Mouse (Mus musculus) CH12.LX (cell line): ENCODE measurements around the gene Gm17349. TPM values are rescaled to one million over a fixed set of nuclear protein-coding genes. Genes with fewer than 3 reads are reported as not detected.

ENCODE experiments used
- DNase-seq: peaks from one replicate; pipeline ENCODE4 v3.0.0-alpha.2; 2013; ENCODE audit errors: extremely low read depth
- H3K27ac ChIP-seq: 2 replicates; pipeline ENCODE4 v1.5.1; 2012; ENCODE audit warnings: low read depth, mild to moderate bottlenecking, control low read depth, moderate library complexity; ENCODE audit not compliant: insufficient read depth
- H3K27me3 ChIP-seq: replicated peaks from 2 replicates; pipeline ENCODE3; 2012; ENCODE audit warnings: inconsistent platforms
- H3K36me3 ChIP-seq, 2 experiments: replicated peaks in 1 of 2; 2 replicates each; pipeline versions ENCODE3 to v1.6.1; 2012; ENCODE audit warnings: inconsistent platforms in 1 of 2, low read length in 1 of 2, mild to moderate bottlenecking in 1 of 2, mixed read lengths in 1 of 2, moderate library complexity in 1 of 2; ENCODE audit not compliant: control insufficient read depth in 1 of 2, insufficient read depth in 1 of 2
- H3K4me1 ChIP-seq, 2 experiments: 2 replicates each; pipeline ENCODE4 v1.6.1; 2012; ENCODE audit warnings: inconsistent platforms in 1 of 2, moderate library complexity in 1 of 2; ENCODE audit not compliant: insufficient read depth in 2 of 2, control insufficient read depth in 1 of 2
- H3K4me2 ChIP-seq: 2 replicates; pipeline ENCODE4 v1.6.1; 2012; ENCODE audit warnings: low read depth, mild to moderate bottlenecking, control low read depth; ENCODE audit not compliant: poor library complexity, insufficient read depth, severe bottlenecking
- H3K4me3 ChIP-seq, 3 experiments: fragments of 150-350 bp in 1 of 3; sonication (generic) in 1 of 3; replicated peaks in 1 of 3; 2 replicates each; pipeline versions ENCODE3 to v1.5.1; 2011 to 2012; ENCODE audit warnings: low read depth in 2 of 3, low read length in 2 of 3, mild to moderate bottlenecking in 2 of 3, moderate library complexity in 2 of 3, control low read depth in 1 of 3, improper control_type of control experiment in 1 of 3, inconsistent platforms in 1 of 3, mixed read lengths in 1 of 3; ENCODE audit not compliant: poor library complexity in 1 of 3
- H3K79me2 ChIP-seq: replicated peaks from 2 replicates; pipeline ENCODE4 v1.6.1; 2012; ENCODE audit warnings: mild to moderate bottlenecking, moderate library complexity; ENCODE audit not compliant: control insufficient read depth, poor library complexity, insufficient read depth, severe bottlenecking; ENCODE audit errors: extremely low read depth
- H3K9ac ChIP-seq: 2 replicates; pipeline ENCODE4 v1.6.1; 2012; ENCODE audit warnings: low read depth, mild to moderate bottlenecking, control low read depth, moderate library complexity; ENCODE audit not compliant: insufficient read depth
- H3K9me3 ChIP-seq: replicated peaks from 2 replicates; pipeline ENCODE3; 2012; ENCODE audit warnings: low read length, inconsistent platforms, mixed read lengths
- BHLHE40 ChIP-seq: IDR thresholded peaks from 2 replicates; pipeline ENCODE4 v1.6.1; 2011; ENCODE audit warnings: mild to moderate bottlenecking, low read depth, low read length, improper control_type of control experiment
- CHD1 ChIP-seq: IDR thresholded peaks from 2 replicates; pipeline ENCODE4 v1.6.1; 2012; ENCODE audit warnings: low read depth, low read length, improper control_type of control experiment, inconsistent platforms
- CHD2 ChIP-seq: IDR thresholded peaks from 2 replicates; pipeline ENCODE4 v1.6.1; 2011; ENCODE audit warnings: low read length, improper control_type of control experiment
- E2F4 ChIP-seq: IDR thresholded peaks from 2 replicates; pipeline ENCODE4 v1.6.1; 2011; ENCODE audit warnings: low read depth, low read length, improper control_type of control experiment; ENCODE audit not compliant: insufficient replicate concordance
- EP300 ChIP-seq: IDR thresholded peaks from 2 replicates; pipeline ENCODE4 v1.6.1; 2011; ENCODE audit warnings: low read length, improper control_type of control experiment
- ETS1 ChIP-seq: conservative IDR thresholded peaks from 2 replicates; pipeline ENCODE4 v1.6.1; 2012; ENCODE audit warnings: low read depth, mild to moderate bottlenecking, inconsistent platforms, low read length, improper control_type of control experiment, moderate library complexity
- IRF4 ChIP-seq: IDR thresholded peaks from 2 replicates; pipeline ENCODE4 v1.6.1; 2014; ENCODE audit warnings: low read depth, mild to moderate bottlenecking, inconsistent platforms, low read length, improper control_type of control experiment
- JUN ChIP-seq: IDR thresholded peaks from 2 replicates; pipeline ENCODE4 v1.6.1; 2011; ENCODE audit warnings: low read depth, mild to moderate bottlenecking, low read length, improper control_type of control experiment, moderate library complexity; ENCODE audit not compliant: insufficient read depth
- MAFK ChIP-seq: IDR thresholded peaks from 2 replicates; pipeline ENCODE4 v1.6.1; 2011; ENCODE audit warnings: low read length, improper control_type of control experiment; ENCODE audit not compliant: insufficient replicate concordance
- MAZ ChIP-seq: IDR thresholded peaks from 2 replicates; pipeline ENCODE4 v1.6.1; 2012; ENCODE audit warnings: low read depth, mild to moderate bottlenecking, inconsistent platforms, low read length, improper control_type of control experiment, moderate library complexity
- MEF2A ChIP-seq: IDR thresholded peaks from 2 replicates; pipeline ENCODE4 v1.6.1; 2014; ENCODE audit warnings: low read depth, mild to moderate bottlenecking, inconsistent platforms, low read length, improper control_type of control experiment, borderline replicate concordance
- MYC ChIP-seq: IDR thresholded peaks from 2 replicates; pipeline ENCODE4 v1.6.1; 2011; ENCODE audit warnings: low read depth, mild to moderate bottlenecking, improper control_type of control experiment, low read length
- PAX5 ChIP-seq: IDR thresholded peaks from 2 replicates; pipeline ENCODE4 v1.6.1; 2012; ENCODE audit warnings: low read length, inconsistent platforms, mixed read lengths
- RAD21 ChIP-seq: IDR thresholded peaks from 2 replicates; pipeline ENCODE4 v1.6.1; 2011; ENCODE audit warnings: low read depth, mild to moderate bottlenecking, low read length, improper control_type of control experiment, moderate library complexity
- RCOR1 ChIP-seq: conservative IDR thresholded peaks from 2 replicates; pipeline ENCODE4 v1.6.1; 2012; ENCODE audit warnings: low read depth, mild to moderate bottlenecking, inconsistent platforms, low read length, improper control_type of control experiment
- SIN3A ChIP-seq: IDR thresholded peaks from 2 replicates; pipeline ENCODE4 v1.6.1; 2012; ENCODE audit warnings: low read length, improper control_type of control experiment, inconsistent platforms
- SMC3 ChIP-seq: IDR thresholded peaks from 2 replicates; pipeline ENCODE4 v1.6.1; 2011; ENCODE audit warnings: low read depth, low read length, improper control_type of control experiment
- USF1 ChIP-seq: IDR thresholded peaks from 2 replicates; pipeline ENCODE4 v1.6.1; 2014; ENCODE audit warnings: low read depth, mild to moderate bottlenecking, inconsistent platforms, low read length, improper control_type of control experiment
- USF2 ChIP-seq: conservative IDR thresholded peaks from 2 replicates; pipeline ENCODE4 v1.6.1; 2011; ENCODE audit warnings: low read depth, low read length, improper control_type of control experiment
- ZC3H11A ChIP-seq: IDR thresholded peaks from 2 replicates; pipeline ENCODE4 v1.6.1; 2012; ENCODE audit warnings: low read depth, mild to moderate bottlenecking, inconsistent platforms, low read length, improper control_type of control experiment
- ZNF384 ChIP-seq: IDR thresholded peaks from 2 replicates; pipeline ENCODE4 v1.6.1; 2012; ENCODE audit warnings: low read depth, low read length, improper control_type of control experiment, inconsistent platforms
- dilution Hi-C: fragments of 300-500 bp; cut with MboI; formaldehyde crosslinking; loops from 2 replicates; pipeline ENCODE4 v1.14.3; 2020; ENCODE audit warnings: low sequenced_read_pairs; ENCODE audit not compliant: extremely low pct_unique_long_range_greater_than_20kb, extremely low pct_ligation_motif_present
- in situ Hi-C: fragments of 300-500 bp; cut with MboI; formaldehyde crosslinking; loops from 3 replicates; pipeline ENCODE4 v1.14.3; 2019; ENCODE audit warnings: low sequenced_read_pairs, low pct_ligation_motif_present, low pct_unique_long_range_greater_than_20kb, mixed read lengths
- polyA plus RNA-seq: library from polyadenylated mRNA; unstranded; fragments of >175 nt; gene quantifications from 2 replicates; pipeline ENCODE4 v1.2.1, GENCODE M21; 2012; ENCODE audit warnings: low read depth; ENCODE audit not compliant: insufficient read length
- total RNA-seq, 2 experiments: library from RNA; depleted of rRNA; stranded (reverse); fragments of 300-350 nt in 1 of 2; fragments of >200 nt in 1 of 2; gene quantifications; 2 replicates each; pipeline ENCODE4 v1.2.3; 2012 to 2014

The Gm17349 gene
- total and polyA plus RNA-seq, 3 experiments: 2.1 TPM; not detected in 2

DNA sequence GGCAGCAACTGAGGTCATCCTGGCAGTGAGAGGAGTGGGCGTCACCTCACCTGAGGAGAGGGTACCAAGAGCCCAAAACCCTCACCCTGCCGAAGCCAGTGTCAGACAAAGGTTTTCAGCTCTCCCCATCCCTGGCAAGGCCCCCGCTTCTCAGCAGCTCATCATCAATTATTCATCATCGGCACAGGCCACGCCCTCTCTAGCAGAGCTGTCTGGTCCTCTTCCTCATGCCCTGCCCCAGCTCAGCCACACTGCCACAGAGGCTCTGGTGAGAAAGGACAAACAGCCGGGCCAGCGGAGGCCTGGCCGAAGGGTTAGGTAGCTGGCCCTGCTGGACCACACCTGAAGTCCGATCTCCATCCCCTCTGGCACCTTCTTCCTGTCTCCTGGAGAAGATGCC lies 13.3 kb downstream of the Gm17349 start:
- H3K27ac ChIP-seq: no peak overlapping the region
- H3K4me3 ChIP-seq: no peak overlapping the region

DNA sequence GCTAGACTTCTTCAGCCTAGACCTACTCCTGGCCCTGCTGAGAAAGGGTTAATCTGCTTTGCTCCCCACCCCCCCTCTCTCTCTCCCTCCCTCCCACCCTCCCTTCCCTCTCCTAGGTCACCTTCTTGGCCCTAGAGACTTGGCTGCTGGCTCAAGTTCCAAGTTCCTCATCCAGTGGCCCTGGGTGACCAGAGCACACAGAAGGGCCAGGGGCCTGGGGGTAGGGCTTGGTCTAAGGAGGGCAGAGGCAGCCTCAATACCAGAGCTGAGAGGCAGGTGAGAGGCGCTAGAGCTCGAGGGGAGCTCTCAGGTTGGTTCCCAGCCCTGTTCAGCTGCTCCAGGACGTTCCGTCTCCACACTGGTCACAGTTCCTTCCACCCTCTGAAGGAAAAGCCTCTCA lies 14.4 kb downstream of the Gm17349 start:
- H3K27ac ChIP-seq: no peak overlapping the region
- no peaks in the 10 kb centered on the region for H3K36me3 ChIP-seq
- no peak for TF ChIP-seq CHD2
- no peak for TF ChIP-seq E2F4
- TF ChIP-seq IRF4: no peak
- no peak for TF ChIP-seq CHD1
- TF ChIP-seq MEF2A: no peak
- TF ChIP-seq PAX5: no peak
- no peak for TF ChIP-seq ETS1
- TF ChIP-seq USF1: no peak
- TF ChIP-seq RCOR1: no peak
- TF ChIP-seq USF2: no peak
- no peak for TF ChIP-seq ZC3H11A
- no peak for TF ChIP-seq BHLHE40
- TF ChIP-seq EP300: no peak
- TF ChIP-seq RAD21: no peak
- no peak for TF ChIP-seq ZNF384
- TF ChIP-seq, all 38 proteins: peak for 0
- DNase-seq: no peak
- in situ Hi-C loops (no loop called here), dilution Hi-C loops (no loop called here)
- no peaks in the 10 kb centered on the region for H3K9me3 ChIP-seq
- H3K4me1 ChIP-seq: peaks cover 3 to 7% of the 10 kb centered on the region in 2 experiments; a peak in 3 of 4 replicates
- H3K27me3 ChIP-seq: peaks cover 85% of the 10 kb centered on the region
- H3K4me2 ChIP-seq: peak overlapping the region; percentile 30; the same call in 1 of the 2 replicates
- no peak overlapping the region for H3K9ac ChIP-seq
- no peaks in the 10 kb centered on the region for H3K79me2 ChIP-seq
- no peak overlapping the region for H3K4me3 ChIP-seq

More for the DNA sequence above, 13.3 kb downstream of the Gm17349 start:
- peak; percentile 17 for DNase-seq
- H3K4me2 ChIP-seq: 0 out of 2 replicates have a peak overlapping the region, but pooled peaks have one; percentile 30
- dilution Hi-C loops (no loop called here), in situ Hi-C loops (no loop called here)
- TF ChIP-seq USF2 (no peak), SMC3 (no peak), MAFK (no peak), ZNF384 (no peak), E2F4 (no peak), RAD21 (no peak), MAZ (no peak), BHLHE40 (no peak), CHD2 (no peak), USF1 (no peak), RCOR1 (no peak), JUN (no peak), SIN3A (no peak), PAX5 (no peak), EP300 (no peak), MYC (no peak), MEF2A (no peak)
- no peak overlapping the region for H3K9ac ChIP-seq
- H3K36me3 ChIP-seq: no peaks in the 10 kb centered on the region
- peaks cover 84% of the 10 kb centered on the region for H3K27me3 ChIP-seq
- peaks cover 3 to 8% of the 10 kb centered on the region in 2 experiments; a peak in 3 of 4 replicates for H3K4me1 ChIP-seq
- no peaks in the 10 kb centered on the region for H3K79me2 ChIP-seq
- H3K9me3 ChIP-seq: no peaks in the 10 kb centered on the region
